Mouse (Mus musculus) embryonic facial prominence, embryonic 15.5 days (tissue): Measurements from ENCODE around the gene Kri1. TPM values are rescaled to one million over a fixed set of nuclear protein-coding genes. Genes with fewer than 3 reads are reported as not detected.

Experiments used
- ATAC-seq: fragments of 200-750 bp; cut with Nextera tagmentation; 2 replicates; pipeline ENCODE4 v1.8.0; 2017; ENCODE audit warnings: low read depth, moderate TSS enrichment; ENCODE audit not compliant: insufficient number of reproducible peaks, low FRiP score, low TSS enrichment
- H3K27ac ChIP-seq: fragments of 300-500 bp; sonication (generic); replicated peaks from 2 replicates; pipeline ENCODE4 v1.5.1; 2015; ENCODE audit warnings: mild to moderate bottlenecking, inconsistent platforms
- H3K27me3 ChIP-seq: fragments of 300-500 bp; sonication (generic); 2 replicates; pipeline ENCODE4 v1.6.1; 2015; ENCODE audit warnings: inconsistent platforms
- H3K36me3 ChIP-seq: fragments of 300-500 bp; sonication (generic); 2 replicates; pipeline ENCODE4 v1.6.1; 2015; ENCODE audit warnings: mild to moderate bottlenecking, inconsistent platforms
- H3K4me1 ChIP-seq: fragments of 300-500 bp; sonication (generic); 2 replicates; pipeline ENCODE4 v1.6.1; 2015; ENCODE audit warnings: inconsistent platforms
- H3K4me2 ChIP-seq: fragments of 300-500 bp; sonication (generic); replicated peaks from 2 replicates; pipeline ENCODE4 v1.6.1; 2015; ENCODE audit warnings: mild to moderate bottlenecking, inconsistent platforms
- H3K4me3 ChIP-seq: fragments of 300-500 bp; sonication (generic); replicated peaks from 2 replicates; pipeline ENCODE4 v1.5.1; 2015; ENCODE audit warnings: mild to moderate bottlenecking, inconsistent platforms
- H3K9ac ChIP-seq: fragments of 300-500 bp; sonication (generic); 2 replicates; pipeline ENCODE4 v1.6.1; 2015; ENCODE audit warnings: inconsistent platforms
- H3K9me3 ChIP-seq: fragments of 300-500 bp; sonication (generic); replicated peaks from 2 replicates; pipeline ENCODE4 v1.6.1; 2016; ENCODE audit warnings: inconsistent platforms
- WGBS: fragments of 180-500 bp; shearing (Covaris S2); methylation state at CpG from one replicate; pipeline ENCODE4 v1.1.7; 2015; 5-methylcytosine and 5-hydroxymethylcytosine counted together
- polyA plus RNA-seq: library from polyadenylated mRNA; unstranded; fragments of >200 nt; fragmentation: Nextera tagmentation; extraction: Ambion mirVana; gene quantifications from 2 replicates; pipeline ENCODE4 v1.2.1, GENCODE M21; 2015

Gene Kri1
- 18.2 and 19.0 TPM in 2 replicates for polyA plus RNA-seq

DNA sequence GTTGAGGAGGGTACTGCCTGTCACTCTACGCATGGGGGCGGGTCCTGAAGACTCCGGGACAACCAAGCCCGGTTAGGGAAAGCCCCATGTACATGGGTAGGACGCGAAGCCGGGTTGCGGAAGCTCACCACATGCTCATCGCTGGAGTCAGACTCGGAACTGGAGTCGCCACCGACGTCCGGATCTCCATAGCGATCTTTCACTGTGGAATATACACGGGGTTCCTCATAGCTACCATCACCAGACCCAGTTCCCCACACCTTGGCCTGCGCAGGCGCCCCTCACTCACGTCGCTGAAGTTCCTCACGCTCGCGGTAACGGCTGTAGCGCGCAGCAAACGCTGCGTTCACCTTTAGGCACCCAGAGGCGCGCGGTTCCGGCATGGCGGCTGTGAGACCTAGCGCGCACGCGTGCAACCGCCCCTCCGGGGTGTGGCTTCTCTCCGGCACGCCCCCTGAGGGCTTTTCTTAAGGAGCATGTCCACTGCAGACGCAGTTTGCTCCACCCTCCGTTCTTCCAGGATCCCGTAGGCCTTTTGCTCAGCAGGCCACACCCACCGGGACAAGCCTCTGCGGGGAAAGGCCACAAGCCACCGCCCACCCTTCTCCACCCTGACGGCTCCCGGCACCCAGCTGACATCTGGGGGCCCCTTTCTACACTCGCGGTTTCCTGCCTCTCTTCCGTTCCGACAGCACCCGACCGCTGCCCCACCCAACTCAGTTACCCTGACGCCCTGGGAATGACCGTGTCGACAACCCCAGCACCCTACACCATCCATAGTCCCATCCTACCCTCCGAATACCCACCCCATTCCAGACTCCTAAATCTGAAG lies at the start of gene Kri1:
Kri1 (minus strand) TSS at position 399 of the 832 bp plus-strand sequence.
- Histone ChIP-seq H3K4me1 (peaks cover 37% of the 10 kb centered on the region), H3K9me3 (no peaks in the 10 kb centered on the region), H3K27ac (peak within 1 kb of the TSS; percentile 94), H3K4me2 (peak within 1 kb of the TSS; percentile 76), H3K36me3 (peaks cover 27% of the 10 kb centered on the region), H3K4me3 (peak within 1 kb of the TSS; percentile 80), H3K9ac (peak within 1 kb of the TSS; percentile 84), H3K27me3 (no peaks in the 10 kb centered on the region)
- peak; percentile 80 for ATAC-seq
- under 1% methylated on average over 59 of the region's 59 CpGs for WGBS

DNA sequence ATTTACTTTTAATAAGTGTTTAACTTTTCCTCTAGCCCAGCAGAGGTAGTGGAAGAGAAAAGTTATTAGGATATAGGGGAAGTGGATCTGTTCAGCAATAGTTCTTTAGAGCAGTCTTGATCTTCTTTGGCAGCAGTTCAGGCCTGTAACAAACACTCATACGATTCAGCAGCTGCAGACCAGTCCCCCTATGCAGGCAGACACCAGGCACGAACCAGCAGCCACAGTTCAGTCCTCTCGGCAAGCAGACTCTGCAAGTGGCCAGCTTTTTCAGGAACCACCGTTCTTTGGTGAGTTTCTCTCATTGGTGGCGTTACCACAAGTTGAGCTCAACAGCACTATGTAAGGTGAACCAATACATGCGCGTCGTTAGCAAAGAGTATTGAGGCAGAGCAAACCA lies 48.7 kb upstream of the Kri1 start:
- no peak overlapping the region for H3K9ac ChIP-seq
- H3K27me3 ChIP-seq = no peaks in the 10 kb centered on the region
- no peak for ATAC-seq
- WGBS = 79% methylated on average over 8 of the region's 8 CpGs
- H3K9me3 ChIP-seq = no peaks in the 10 kb centered on the region
- H3K4me2 ChIP-seq = no peak overlapping the region
- no peak overlapping the region for H3K27ac ChIP-seq
- peaks cover 20% of the 10 kb centered on the region for H3K4me1 ChIP-seq
- H3K36me3 ChIP-seq = peaks cover 18% of the 10 kb centered on the region
- H3K4me3 ChIP-seq = no peak overlapping the region

DNA sequence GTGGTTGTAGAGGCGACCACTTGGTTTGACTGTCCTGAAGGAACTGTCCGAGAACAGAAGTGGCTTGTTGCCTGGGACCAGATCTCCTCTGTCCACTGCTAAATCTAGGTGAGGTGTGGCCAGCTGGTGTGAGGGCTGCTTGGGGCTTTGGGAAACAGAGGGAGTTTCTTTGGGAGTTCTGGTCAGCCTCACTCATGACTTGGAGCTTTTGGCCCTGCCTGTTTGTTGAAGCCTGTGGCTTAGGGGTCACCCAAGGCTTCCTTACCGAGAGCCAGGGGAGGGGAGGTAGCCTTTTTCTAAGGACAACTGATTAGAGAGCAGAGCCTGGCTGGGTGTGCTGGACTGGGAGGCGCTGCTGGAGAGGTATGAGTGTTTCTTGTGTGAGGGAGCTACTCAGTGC lies 47.6 kb upstream of the Kri1 start:
- Histone ChIP-seq H3K9ac (no peak overlapping the region), H3K4me2 (no peak overlapping the region), H3K4me1 (peaks cover 20% of the 10 kb centered on the region), H3K4me3 (no peak overlapping the region), H3K27ac (no peak overlapping the region), H3K36me3 (peaks cover 9% of the 10 kb centered on the region; the same call in 1 of the 2 replicates), H3K27me3 (no peaks in the 10 kb centered on the region), H3K9me3 (no peaks in the 10 kb centered on the region)
- ATAC-seq = no peak
- WGBS = 81% methylated on average over 4 of the region's 4 CpGs

DNA sequence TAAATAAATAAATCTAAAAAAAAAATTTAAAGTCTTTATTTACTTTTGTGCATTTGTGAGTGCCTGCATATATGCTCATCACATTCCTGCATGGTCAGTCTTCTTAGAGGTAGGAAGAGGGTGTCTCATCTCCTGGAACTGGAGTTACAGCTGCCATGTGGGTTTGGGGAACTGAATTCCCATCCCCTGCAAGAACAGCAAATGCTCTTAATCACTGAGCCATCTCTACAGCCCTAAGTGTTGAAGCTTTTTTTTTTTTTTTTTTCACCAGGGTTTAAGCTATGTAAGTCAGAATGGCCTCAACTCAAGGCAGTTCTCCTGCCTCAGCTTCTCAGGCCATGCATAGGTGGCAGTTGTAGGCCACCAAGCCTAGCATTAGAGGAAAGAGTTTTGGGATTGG lies 47.0 kb upstream of the Kri1 start:
- no peaks in the 10 kb centered on the region for H3K9me3 ChIP-seq
- H3K4me1 ChIP-seq = peaks cover 20% of the 10 kb centered on the region
- H3K4me2 ChIP-seq = no peak overlapping the region
- H3K27ac ChIP-seq = no peak overlapping the region
- no peak for ATAC-seq
- H3K9ac ChIP-seq = no peak overlapping the region
- no peaks in the 10 kb centered on the region for H3K27me3 ChIP-seq
- no peak overlapping the region for H3K4me3 ChIP-seq
- peaks cover 2% of the 10 kb centered on the region; the same call in 1 of the 2 replicates for H3K36me3 ChIP-seq

DNA sequence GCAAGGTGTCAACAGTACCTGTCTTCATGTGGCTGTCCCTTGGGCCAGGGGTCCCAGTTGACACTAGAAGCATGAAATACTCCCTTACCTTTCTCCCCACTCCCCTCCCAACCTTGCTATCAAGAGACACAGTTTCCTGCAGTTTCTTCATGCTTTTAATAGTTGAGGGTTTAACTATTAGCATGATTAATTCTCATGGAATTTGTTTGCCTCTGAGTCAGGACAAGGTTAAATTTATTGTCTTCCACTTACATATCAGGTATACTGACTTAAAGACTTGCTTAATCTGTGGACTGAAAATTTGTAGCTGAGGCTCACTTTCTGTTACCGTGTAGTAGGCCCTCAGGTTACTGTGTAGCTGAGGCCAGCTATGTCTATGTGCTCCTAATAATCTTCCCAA lies 45.8 kb upstream of the Kri1 start:
- Histone ChIP-seq H3K4me2 (no peak overlapping the region), H3K36me3 (no peaks in the 10 kb centered on the region), H3K9ac (no peak overlapping the region), H3K27me3 (no peaks in the 10 kb centered on the region), H3K27ac (no peak overlapping the region), H3K9me3 (no peaks in the 10 kb centered on the region), H3K4me1 (peaks cover 20% of the 10 kb centered on the region), H3K4me3 (no peak overlapping the region)
- no peak for ATAC-seq
- WGBS = 78% methylated on average over 1 of the region's 1 CpGs

DNA sequence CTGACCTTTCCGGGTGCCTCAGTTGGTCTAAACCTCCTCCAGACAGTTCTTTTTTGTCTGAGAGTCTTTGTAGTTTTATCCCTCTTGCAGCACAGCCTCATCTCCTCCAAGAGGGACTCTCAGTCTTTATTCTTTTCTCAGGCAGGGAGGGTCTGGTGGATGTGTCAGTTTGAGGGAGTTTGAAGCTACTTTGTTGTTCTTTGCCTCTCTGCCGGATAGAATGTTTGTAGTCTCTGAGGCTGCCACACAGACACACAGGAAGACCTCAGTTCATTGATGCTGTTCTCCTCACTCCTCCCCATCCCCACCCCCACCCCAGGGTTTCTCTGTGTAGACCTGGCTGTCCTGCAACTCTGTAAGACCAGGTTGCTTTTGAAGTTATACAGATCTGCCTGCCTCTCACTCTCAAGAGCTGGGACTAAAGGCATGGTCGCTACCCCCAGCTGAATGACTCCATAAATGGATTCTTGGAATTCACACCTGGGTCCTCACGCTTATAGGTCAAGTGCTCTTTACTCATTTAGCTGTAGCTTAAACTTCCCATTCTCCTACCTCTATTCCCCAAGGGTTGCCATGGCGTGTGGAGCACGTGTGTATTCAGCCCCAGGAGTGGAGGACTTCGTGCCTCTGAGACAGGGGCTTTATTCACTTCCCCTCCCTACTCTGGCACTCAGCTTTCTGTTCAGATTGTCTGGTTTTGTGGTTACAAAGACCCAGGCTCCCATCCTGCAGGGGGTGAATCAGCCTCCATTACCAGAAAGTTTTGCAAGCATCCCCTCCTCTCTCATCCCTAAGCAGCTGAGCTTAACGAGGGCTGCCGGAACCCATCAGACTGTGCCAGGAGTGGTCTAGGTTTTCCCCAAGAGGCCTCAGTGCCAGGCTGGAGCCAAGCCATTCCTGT lies 44.6 kb upstream of the Kri1 start:
- Histone ChIP-seq H3K27me3 (no peaks in the 10 kb centered on the region), H3K4me1 (peaks cover 13% of the 10 kb centered on the region), H3K4me2 (no peak overlapping the region), H3K27ac (peak overlapping the region; percentile 63), H3K36me3 (no peaks in the 10 kb centered on the region), H3K9ac (no peak overlapping the region), H3K4me3 (no peak overlapping the region), H3K9me3 (no peaks in the 10 kb centered on the region)
- ATAC-seq = no peak
- 28% methylated on average over 9 of the region's 9 CpGs for WGBS

DNA sequence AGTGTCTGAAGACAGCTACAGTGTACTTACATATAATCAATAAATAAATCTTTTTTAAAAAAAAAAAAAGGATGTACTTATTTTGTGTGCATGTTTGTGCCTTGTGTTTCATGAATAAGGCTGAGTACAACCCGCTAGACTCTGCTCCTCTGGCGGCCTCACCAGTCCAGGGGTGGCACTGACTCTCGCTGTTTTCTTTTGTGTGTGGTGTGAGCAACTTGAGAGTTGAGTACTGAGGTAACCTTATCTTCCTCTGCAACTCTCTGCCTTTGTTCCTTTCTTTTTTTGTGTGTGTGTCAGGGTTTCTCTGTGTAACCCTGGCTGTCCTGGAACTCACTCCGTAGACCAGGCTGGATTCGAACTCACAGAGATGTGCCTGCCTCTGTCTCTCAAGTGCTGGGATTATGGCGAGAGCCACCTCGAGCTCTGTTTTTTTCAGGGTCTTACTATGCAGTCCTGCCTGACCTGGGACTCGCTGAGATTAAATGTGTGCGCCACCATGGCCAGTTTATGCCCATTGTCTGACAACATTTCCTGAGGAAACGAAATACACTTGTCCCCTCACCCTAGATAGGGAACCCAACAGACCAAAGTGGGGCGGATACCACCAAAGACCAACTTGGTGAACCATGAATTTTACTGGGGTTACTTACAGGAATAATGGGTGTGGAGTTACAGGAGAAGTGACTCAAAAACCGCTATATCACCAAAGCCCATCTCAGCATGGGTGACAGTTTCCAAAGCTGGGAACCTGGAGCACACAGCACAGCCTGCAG lies 43.8 kb upstream of the Kri1 start:
- no peaks in the 10 kb centered on the region for H3K36me3 ChIP-seq
- no peak for ATAC-seq

DNA sequence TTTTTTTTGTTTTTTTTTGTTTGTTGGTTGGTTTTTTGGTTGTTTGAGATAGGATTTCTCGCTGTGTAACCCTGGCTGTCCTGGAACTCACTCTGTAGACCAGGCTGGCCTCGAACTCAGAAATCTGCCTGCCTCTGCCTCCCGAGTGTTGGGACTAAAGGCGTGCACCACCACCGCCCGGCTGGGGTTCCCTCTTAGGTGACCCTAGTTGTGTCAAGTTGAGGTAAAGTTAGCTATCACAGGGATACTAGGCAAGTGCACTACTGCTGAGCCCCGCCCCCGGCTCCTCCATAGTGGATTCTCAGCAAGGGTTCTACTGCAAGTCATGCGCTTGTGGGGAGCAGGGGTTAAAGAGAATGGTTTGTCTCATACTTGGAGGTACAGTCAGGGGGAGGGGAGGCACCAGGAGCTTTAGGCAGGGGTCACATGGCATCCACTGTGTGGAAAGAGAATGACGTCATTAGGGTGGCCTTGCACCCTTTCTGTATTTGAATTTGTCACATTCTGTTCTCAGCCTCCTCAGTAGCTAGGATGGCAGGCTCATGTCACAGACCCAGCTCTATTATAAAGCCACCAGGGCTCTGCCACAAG lies 42.0 kb upstream of the Kri1 start:
- Histone ChIP-seq H3K4me2 (no peak overlapping the region), H3K27ac (no peak overlapping the region), H3K36me3 (no peaks in the 10 kb centered on the region), H3K4me1 (peaks cover 11% of the 10 kb centered on the region), H3K27me3 (no peaks in the 10 kb centered on the region), H3K9ac (no peak overlapping the region), H3K9me3 (no peaks in the 10 kb centered on the region), H3K4me3 (no peak overlapping the region)
- 90% methylated on average over 10 of the region's 10 CpGs for WGBS
- no peak for ATAC-seq

More for the DNA sequence above, 43.8 kb upstream of the Kri1 start:
- H3K9ac ChIP-seq = no peak overlapping the region
- no peak overlapping the region for H3K4me3 ChIP-seq
- H3K4me1 ChIP-seq = peaks cover 11% of the 10 kb centered on the region
- no peaks in the 10 kb centered on the region for H3K9me3 ChIP-seq
- peak overlapping the region; percentile 63; the same call in 1 of the 2 replicates for H3K27ac ChIP-seq
- H3K27me3 ChIP-seq = no peaks in the 10 kb centered on the region
- WGBS = 82% methylated on average over 12 of the region's 12 CpGs
- H3K4me2 ChIP-seq = no peak overlapping the region

DNA sequence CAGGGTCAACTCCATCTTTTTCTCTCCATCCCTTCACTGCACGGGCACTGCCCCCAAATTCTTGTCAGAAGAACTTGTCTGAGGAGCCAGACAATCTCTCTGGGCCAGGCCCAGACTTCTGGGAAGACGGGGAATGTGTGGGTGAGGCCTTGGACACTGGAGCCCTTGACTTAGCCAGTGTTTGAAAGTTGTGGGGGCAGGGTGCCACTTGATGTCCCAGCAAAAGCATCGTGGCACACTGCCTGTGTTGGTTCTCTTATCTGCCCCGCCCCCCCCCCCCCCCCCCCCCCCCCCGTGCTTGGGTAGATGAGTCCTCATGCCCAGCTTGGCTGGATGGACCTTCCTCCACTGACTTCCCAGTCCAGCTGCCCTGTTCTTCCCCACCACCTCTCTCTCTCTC lies 41.3 kb upstream of the Kri1 start:
- WGBS = 55% methylated on average over 4 of the region's 5 CpGs
- Histone ChIP-seq H3K4me3 (no peak overlapping the region), H3K4me2 (no peak overlapping the region), H3K36me3 (no peaks in the 10 kb centered on the region), H3K4me1 (peaks cover 11% of the 10 kb centered on the region), H3K27me3 (no peaks in the 10 kb centered on the region), H3K9me3 (no peaks in the 10 kb centered on the region), H3K27ac (no peak overlapping the region), H3K9ac (no peak overlapping the region)
- ATAC-seq = no peak

DNA sequence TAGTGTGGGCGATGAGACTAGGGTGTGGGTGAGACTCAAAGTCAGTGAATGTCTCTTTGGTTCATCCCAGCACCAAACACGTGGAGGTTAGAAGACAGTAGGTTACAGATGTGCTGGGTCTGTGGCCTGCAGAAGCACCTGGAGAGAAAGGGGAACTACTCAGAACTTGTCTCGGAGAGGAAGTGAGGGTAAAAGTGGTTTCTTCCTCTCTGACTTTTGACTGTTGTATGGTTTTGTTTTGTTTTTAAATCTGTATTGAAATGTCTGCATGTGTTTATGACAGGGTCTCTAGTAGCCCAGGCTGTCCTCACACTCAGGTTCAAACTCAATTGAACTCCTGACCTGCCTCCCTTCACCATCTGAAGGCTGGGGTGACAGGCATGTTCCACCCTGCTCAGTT lies 40.3 kb upstream of the Kri1 start:
- 71% methylated on average over 3 of the region's 3 CpGs for WGBS
- no peaks in the 10 kb centered on the region for H3K36me3 ChIP-seq
- no peak for ATAC-seq
- no peak overlapping the region for H3K27ac ChIP-seq
- no peak overlapping the region for H3K9ac ChIP-seq
- H3K4me1 ChIP-seq = peaks cover 11% of the 10 kb centered on the region
- no peaks in the 10 kb centered on the region for H3K27me3 ChIP-seq
- no peaks in the 10 kb centered on the region for H3K9me3 ChIP-seq
- H3K4me3 ChIP-seq = no peak overlapping the region
- H3K4me2 ChIP-seq = no peak overlapping the region
